Mouse (Mus musculus): ENCODE measurements around the gene Arhgef12.
A peak's percentile ranks its signal among the peaks of the same experiment; 100 is the strongest.
"Not testable (repeated sequence)": the region's sequence is repeated elsewhere in the genome, so short reads cannot be mapped to it uniquely, and the experiment has no call there.

Gene Arhgef12

GRCm38 (mm10) chr9:43107187-43107517, at the start of gene Arhgef12:
Gene Arhgef12, minus strand, starts transcription at chr9:43107239.
- DNase-seq (ENCODE audit: low read depth, low spot score), result peak; percentile 60

DNA sequence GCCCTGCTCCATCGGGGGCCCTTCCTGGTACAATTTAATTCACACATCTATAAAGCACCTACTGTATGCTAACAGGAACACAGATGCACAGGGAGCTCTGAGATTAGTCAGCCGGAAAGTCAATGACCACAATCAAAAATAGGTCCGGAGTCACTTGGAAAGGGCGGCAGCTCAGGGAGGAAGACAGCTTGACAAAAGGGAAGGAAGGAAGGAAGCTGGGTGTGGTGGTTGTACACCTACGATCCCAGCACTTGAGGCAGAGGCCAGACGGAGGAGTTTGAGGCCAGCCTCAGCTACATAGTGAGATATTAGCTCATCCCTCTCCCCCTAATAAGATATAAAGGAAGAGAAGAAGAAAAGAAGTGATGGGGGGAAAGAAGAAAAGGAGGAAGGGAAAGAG, 48.9 kb upstream of the Arhgef12 start:
- DNase-seq (ENCODE audit: low read depth, low spot score), result no peak

- no peak for DNase-seq (ENCODE audit: low read depth, low spot score)
Observed at GRCm38 (mm10) chr9:43151779-43152178, 44.7 kb upstream of the Arhgef12 start.

- no peak for DNase-seq (ENCODE audit: low read depth, low spot score)
Observed at GRCm38 (mm10) chr9:43150957-43151356, 43.9 kb upstream of the Arhgef12 start.

GRCm38 (mm10) chr9:43150075-43150474, 43.0 kb upstream of the Arhgef12 start:
- DNase-seq (ENCODE audit: low read depth, low spot score), result no peak

DNA sequence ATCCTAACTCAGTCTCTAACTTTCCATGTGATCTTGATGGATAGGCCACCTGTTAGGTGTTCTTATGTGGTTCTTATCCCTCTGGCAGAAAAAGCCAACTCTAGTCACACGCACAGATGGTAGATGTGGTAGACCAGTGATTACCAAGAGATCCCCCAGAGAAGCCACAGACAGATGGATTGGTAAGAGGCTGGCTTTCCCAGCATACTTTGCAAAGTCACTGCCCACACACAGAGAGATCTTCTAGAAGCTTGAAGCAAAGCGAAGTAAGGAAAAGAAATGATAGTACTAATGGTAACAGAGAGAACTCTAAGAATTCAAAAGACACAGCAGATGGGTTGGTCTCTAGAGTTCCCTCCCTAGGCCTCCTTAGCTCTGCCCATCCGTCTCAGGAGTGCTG, 42.5 kb upstream of the Arhgef12 start:
- DNase-seq (ENCODE audit: low read depth, low spot score), result no peak

- DNase-seq (ENCODE audit: low read depth, low spot score), result no peak
Observed at GRCm38 (mm10) chr9:43145196-43145595, 38.2 kb upstream of the Arhgef12 start.

GRCm38 (mm10) chr9:43144206-43144810, 37.3 kb upstream of the Arhgef12 start:
- peak; percentile 73 for DNase-seq (ENCODE audit: low read depth, low spot score)

DNA sequence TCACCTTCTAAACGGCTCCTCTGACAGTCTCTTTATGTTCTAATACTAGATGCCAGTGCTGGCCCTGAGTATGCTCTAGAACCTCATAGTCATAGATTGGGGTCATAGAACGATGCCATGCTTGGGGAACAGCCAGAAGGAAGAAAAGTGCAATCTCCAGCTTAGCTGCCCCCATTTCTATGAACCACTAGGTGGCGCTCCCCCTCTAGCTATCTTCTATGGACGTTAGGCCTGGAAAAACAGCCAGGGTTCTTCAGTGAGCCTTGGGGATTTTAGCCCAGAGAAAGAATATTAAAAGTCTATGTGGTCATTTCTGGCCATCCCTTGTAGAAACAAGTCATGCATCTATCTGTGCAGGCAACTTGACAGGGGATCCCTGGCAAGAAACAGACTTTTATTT, 34.8 kb upstream of the Arhgef12 start:
- peak; percentile 67 for DNase-seq (ENCODE audit: low read depth, low spot score)

DNA sequence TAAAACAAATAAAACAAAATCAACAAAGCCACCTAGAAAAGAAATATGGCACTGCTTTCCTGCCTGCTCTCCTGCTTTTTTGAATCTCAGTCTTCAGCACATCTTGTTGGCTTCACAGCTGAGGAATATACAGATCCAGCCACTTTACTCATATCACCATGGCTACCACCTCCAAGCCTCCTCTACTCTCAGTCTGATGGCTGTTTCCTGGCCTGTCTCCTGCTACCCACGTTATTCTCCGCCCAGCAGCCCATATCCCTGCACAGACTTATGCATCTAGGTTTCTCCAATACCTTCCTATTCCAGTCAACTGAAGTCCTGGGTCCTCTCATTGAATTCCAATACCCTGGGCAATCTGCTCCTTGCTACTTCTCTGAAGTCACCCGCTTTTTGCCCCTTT, 26.5 kb upstream of the Arhgef12 start:
- no peak for DNase-seq (ENCODE audit: low read depth, low spot score)

- DNase-seq (ENCODE audit: low read depth, low spot score), result peak; percentile 76
Observed at GRCm38 (mm10) chr9:43132380-43132779, 25.3 kb upstream of the Arhgef12 start.

DNA sequence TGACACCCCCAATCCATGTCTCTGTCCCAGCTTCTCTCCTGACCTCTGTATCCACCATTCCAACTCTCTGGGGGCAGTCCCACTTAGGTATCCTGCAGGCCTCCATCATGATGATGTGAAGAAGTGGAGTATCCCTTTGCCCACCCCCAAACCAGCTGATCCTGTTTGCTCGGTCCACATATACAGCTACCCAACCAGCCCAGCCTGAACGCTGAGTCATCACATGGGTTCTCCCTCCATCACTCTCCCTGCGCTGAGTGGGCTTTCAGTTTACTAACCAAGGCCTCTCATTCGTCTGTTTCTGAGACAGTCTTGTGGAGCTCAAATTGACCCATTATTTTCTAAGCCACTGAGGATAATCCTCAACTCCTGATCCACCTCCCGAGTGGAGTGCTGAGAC, 24.9 kb upstream of the Arhgef12 start:
- no peak for DNase-seq (ENCODE audit: low read depth, low spot score)

DNA sequence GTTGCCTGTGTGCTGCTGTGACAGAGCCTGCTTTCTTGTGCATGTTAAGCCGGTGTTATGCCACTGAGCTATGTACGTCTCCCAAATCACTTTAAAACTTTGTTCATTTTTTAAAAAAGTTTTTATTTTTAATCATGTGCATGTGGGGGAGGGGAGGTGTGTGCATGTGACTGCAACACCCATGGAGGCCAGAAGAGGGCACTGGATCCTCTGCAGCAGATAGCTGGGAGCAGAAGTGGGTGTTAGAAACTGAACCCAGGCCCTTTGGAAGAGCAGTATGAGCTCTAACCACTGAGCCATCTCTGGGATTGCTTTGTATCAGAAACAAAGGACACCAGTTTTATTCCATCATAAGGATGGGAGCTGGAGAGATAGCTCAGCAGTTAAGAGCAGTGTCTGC, 23.6 kb upstream of the Arhgef12 start:
- DNase-seq (ENCODE audit: low read depth, low spot score), result peak; percentile 42

DNA sequence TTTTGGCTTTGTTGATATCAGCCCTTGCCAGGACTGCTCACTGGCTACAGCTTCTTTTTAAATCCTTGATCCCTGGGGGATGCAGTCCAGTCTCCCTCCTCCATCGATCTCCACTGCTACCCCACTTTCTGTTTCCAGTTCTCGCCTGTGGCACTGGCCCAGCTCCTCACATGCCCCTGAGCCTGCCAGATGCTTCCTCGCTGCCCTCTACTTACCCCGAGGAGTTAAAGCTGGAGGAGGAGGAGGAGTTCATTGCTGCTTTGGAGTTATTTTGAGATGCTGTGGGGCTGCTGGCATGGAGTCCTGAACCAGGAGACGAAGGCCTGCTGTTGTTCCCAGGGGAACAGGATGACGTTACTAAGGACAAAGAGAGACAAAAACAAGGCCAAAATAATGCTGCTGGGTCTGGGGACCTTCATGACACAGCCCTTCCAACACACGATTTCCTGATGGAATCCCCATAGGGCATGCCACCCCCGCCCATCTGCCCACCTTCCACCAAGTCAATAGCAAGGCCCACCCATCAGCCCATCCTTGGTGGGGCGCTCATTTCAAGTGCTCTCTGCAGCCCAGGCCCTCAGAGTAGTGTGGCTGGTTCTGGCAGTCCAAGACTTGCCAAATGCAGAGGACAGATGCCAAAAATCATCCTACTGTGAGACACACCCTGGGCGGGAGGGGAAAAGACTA, 20.2 kb upstream of the Arhgef12 start:
- no peak for DNase-seq (ENCODE audit: low read depth, low spot score)

- DNase-seq (ENCODE audit: low read depth, low spot score), result peak; percentile 46
Observed at GRCm38 (mm10) chr9:43122379-43122778, 15.3 kb upstream of the Arhgef12 start.

- not testable (repeated sequence) for DNase-seq (ENCODE audit: low read depth, low spot score)
Observed at GRCm38 (mm10) chr9:43121948-43122347, 14.9 kb upstream of the Arhgef12 start.

GRCm38 (mm10) chr9:43116997-43117336, 9.9 kb upstream of the Arhgef12 start:
- DNase-seq (ENCODE audit: low read depth, low spot score), result no peak

DNA sequence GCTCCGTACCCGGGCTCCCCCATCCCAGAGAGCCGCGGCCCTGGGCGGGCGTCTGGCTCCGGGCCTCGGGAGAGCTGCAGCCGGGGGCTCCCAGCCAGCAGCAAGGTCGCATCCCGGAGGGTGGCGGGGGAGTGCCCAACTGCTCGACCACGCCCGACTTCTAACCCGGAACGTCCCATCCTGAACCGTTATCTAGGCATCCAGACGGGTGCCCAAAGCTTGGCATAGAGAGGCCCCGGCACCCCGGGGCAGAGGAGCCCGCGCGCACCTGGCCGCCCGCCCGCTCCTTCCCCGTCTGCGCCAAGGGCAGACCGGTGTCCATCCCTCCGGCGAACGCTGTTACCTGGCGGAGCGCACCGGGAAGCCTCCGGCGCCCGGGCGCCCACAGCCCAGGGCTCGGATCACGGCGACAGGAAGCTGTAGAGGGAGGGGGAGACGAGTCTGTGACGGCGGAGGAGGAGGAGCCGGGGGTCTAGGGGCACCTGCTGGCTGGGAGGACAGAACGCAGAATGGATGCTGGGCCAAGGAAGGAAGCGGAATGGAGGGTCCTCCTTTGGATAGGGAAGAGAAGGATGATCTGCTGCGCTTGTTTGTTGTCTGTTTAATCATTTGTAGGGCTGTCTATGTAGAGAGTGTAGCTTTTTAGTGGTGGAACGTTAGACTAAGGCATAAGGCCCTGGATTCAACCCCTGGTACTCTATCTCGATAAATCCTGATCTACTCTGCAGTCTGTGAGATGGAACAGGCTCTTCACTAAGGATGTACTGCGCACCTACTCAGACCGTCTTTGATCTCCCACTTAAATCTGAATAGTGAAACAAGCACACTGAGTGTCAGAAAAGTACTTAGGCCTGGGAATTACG, 9.3 kb upstream of the Arhgef12 start, which contains the start of gene Tmem136:
Gene Tmem136 (minus strand): TSS at position 437 of the 863 bp plus-strand sequence.
- DNase-seq (ENCODE audit: low read depth, low spot score), result peak; percentile 80

- DNase-seq (ENCODE audit: low read depth, low spot score), result no peak
Observed at GRCm38 (mm10) chr9:43115431-43116133, 8.5 kb upstream of the Arhgef12 start.

GRCm38 (mm10) chr9:43114833-43115232, 7.8 kb upstream of the Arhgef12 start:
- DNase-seq (ENCODE audit: low read depth, low spot score), result no peak

DNA sequence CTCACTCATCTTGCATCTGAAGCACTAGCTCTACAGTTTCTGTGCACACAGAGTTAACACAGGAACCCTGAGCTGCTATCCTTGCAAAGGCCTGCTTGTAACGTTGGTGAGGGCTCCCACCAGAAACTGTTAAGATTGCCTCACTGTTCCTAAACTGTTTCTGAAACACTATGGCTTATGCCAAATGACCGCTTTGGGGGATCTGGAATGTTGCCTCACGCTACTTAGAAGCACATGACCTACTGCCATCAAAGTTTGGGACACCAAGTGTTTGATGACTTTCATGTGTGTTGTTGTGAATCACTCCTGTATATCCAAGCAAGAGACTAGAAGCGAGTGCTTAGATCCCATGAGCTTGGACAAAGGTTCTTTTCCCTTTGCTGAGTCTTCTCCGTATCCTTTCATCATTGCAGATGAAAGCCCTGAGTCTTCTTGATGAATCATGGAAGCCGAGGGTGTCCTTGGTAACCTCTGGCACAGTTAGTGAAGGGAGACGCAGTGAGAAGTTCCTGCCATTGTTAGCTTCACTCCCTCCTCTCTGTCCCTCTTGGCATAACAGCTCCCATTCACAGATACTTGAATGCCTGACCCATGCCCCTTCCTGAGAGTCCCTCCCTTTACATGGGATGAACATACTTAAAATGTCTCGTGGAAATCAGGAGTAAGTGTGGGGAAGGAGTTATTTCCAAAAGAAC, 3.4 kb upstream of the Arhgef12 start:
- no peak for DNase-seq (ENCODE audit: low read depth, low spot score)
